Mouse (Mus musculus): ENCODE data around the gene Hnrnpf.

Hnrnpf gene

GRCm38 (mm10) chr6:117966729-117967128 is 66.6 kb downstream of the Hnrnpf start:
- intact Hi-C loops (cut with DNase I) = no loop called here

Small RNAs within 50 kb of the gene (microRNA-seq; reads per million reads assigned to microRNA genes)
- gene Gm25535 = 0 reads per million in 2 experiments

Data from adrenal gland (tissue).